Mouse (Mus musculus) CH12.LX (cell line): ENCODE results near the gene Pald1. TPM values are rescaled to one million over a fixed set of nuclear protein-coding genes. Genes with fewer than 3 reads are reported as not detected.

Source experiments
- DNase-seq: peaks from one replicate; pipeline ENCODE4 v3.0.0-alpha.2; 2013; ENCODE audit errors: extremely low read depth
- H3K27ac ChIP-seq: 2 replicates; pipeline ENCODE4 v1.5.1; 2012; ENCODE audit warnings: low read depth, mild to moderate bottlenecking, control low read depth, moderate library complexity; ENCODE audit not compliant: insufficient read depth
- H3K27me3 ChIP-seq: replicated peaks from 2 replicates; pipeline ENCODE3; 2012; ENCODE audit warnings: inconsistent platforms
- H3K36me3 ChIP-seq, 2 experiments: replicated peaks in 1 of 2; 2 replicates each; pipeline versions ENCODE3 to v1.6.1; 2012; ENCODE audit warnings: inconsistent platforms in 1 of 2, low read length in 1 of 2, mild to moderate bottlenecking in 1 of 2, mixed read lengths in 1 of 2, moderate library complexity in 1 of 2; ENCODE audit not compliant: control insufficient read depth in 1 of 2, insufficient read depth in 1 of 2
- H3K4me1 ChIP-seq, 2 experiments: 2 replicates each; pipeline ENCODE4 v1.6.1; 2012; ENCODE audit warnings: inconsistent platforms in 1 of 2, moderate library complexity in 1 of 2; ENCODE audit not compliant: insufficient read depth in 2 of 2, control insufficient read depth in 1 of 2
- H3K4me2 ChIP-seq: 2 replicates; pipeline ENCODE4 v1.6.1; 2012; ENCODE audit warnings: low read depth, mild to moderate bottlenecking, control low read depth; ENCODE audit not compliant: poor library complexity, insufficient read depth, severe bottlenecking
- H3K4me3 ChIP-seq, 3 experiments: fragments of 150-350 bp in 1 of 3; sonication (generic) in 1 of 3; replicated peaks in 1 of 3; 2 replicates each; pipeline versions ENCODE3 to v1.5.1; 2011 to 2012; ENCODE audit warnings: low read depth in 2 of 3, low read length in 2 of 3, mild to moderate bottlenecking in 2 of 3, moderate library complexity in 2 of 3, control low read depth in 1 of 3, improper control_type of control experiment in 1 of 3, inconsistent platforms in 1 of 3, mixed read lengths in 1 of 3; ENCODE audit not compliant: poor library complexity in 1 of 3
- H3K79me2 ChIP-seq: replicated peaks from 2 replicates; pipeline ENCODE4 v1.6.1; 2012; ENCODE audit warnings: mild to moderate bottlenecking, moderate library complexity; ENCODE audit not compliant: control insufficient read depth, poor library complexity, insufficient read depth, severe bottlenecking; ENCODE audit errors: extremely low read depth
- H3K9ac ChIP-seq: 2 replicates; pipeline ENCODE4 v1.6.1; 2012; ENCODE audit warnings: low read depth, mild to moderate bottlenecking, control low read depth, moderate library complexity; ENCODE audit not compliant: insufficient read depth
- H3K9me3 ChIP-seq: replicated peaks from 2 replicates; pipeline ENCODE3; 2012; ENCODE audit warnings: low read length, inconsistent platforms, mixed read lengths
- BHLHE40 ChIP-seq: IDR thresholded peaks from 2 replicates; pipeline ENCODE4 v1.6.1; 2011; ENCODE audit warnings: mild to moderate bottlenecking, low read depth, low read length, improper control_type of control experiment
- CHD1 ChIP-seq: IDR thresholded peaks from 2 replicates; pipeline ENCODE4 v1.6.1; 2012; ENCODE audit warnings: low read depth, low read length, improper control_type of control experiment, inconsistent platforms
- ELF1 ChIP-seq: IDR thresholded peaks from 2 replicates; pipeline ENCODE4 v1.6.1; 2014; ENCODE audit warnings: low read depth, mild to moderate bottlenecking, inconsistent platforms, low read length, improper control_type of control experiment
- EP300 ChIP-seq: IDR thresholded peaks from 2 replicates; pipeline ENCODE4 v1.6.1; 2011; ENCODE audit warnings: low read length, improper control_type of control experiment
- ETS1 ChIP-seq: conservative IDR thresholded peaks from 2 replicates; pipeline ENCODE4 v1.6.1; 2012; ENCODE audit warnings: low read depth, mild to moderate bottlenecking, inconsistent platforms, low read length, improper control_type of control experiment, moderate library complexity
- IRF4 ChIP-seq: IDR thresholded peaks from 2 replicates; pipeline ENCODE4 v1.6.1; 2014; ENCODE audit warnings: low read depth, mild to moderate bottlenecking, inconsistent platforms, low read length, improper control_type of control experiment
- MAX ChIP-seq: IDR thresholded peaks from 2 replicates; pipeline ENCODE4 v1.6.1; 2011; ENCODE audit warnings: low read length, improper control_type of control experiment
- MYC ChIP-seq: IDR thresholded peaks from 2 replicates; pipeline ENCODE4 v1.6.1; 2011; ENCODE audit warnings: low read depth, mild to moderate bottlenecking, improper control_type of control experiment, low read length
- NELFE ChIP-seq: IDR thresholded peaks from 2 replicates; pipeline ENCODE4 v1.6.1; 2011; ENCODE audit warnings: low read depth, low read length, improper control_type of control experiment
- NRF1 ChIP-seq: IDR thresholded peaks from 2 replicates; pipeline ENCODE4 v1.6.1; 2014; ENCODE audit warnings: low read depth, mild to moderate bottlenecking, inconsistent platforms, low read length, improper control_type of control experiment, moderate library complexity
- PAX5 ChIP-seq: IDR thresholded peaks from 2 replicates; pipeline ENCODE4 v1.6.1; 2012; ENCODE audit warnings: low read length, inconsistent platforms, mixed read lengths
- POLR2A ChIP-seq: IDR thresholded peaks from 2 replicates; pipeline ENCODE4 v1.6.1; 2011; ENCODE audit warnings: low read depth, mild to moderate bottlenecking, improper control_type of control experiment, low read length
- RCOR1 ChIP-seq: conservative IDR thresholded peaks from 2 replicates; pipeline ENCODE4 v1.6.1; 2012; ENCODE audit warnings: low read depth, mild to moderate bottlenecking, inconsistent platforms, low read length, improper control_type of control experiment
- TBP ChIP-seq: conservative IDR thresholded peaks from 2 replicates; pipeline ENCODE4 v1.6.1; 2011; ENCODE audit warnings: low read depth, low read length, improper control_type of control experiment
- TCF12 ChIP-seq: IDR thresholded peaks from 2 replicates; pipeline ENCODE4 v1.6.1; 2014; ENCODE audit warnings: low read depth, mild to moderate bottlenecking, inconsistent platforms, low read length, improper control_type of control experiment
- UBTF ChIP-seq: IDR thresholded peaks from 2 replicates; pipeline ENCODE4 v1.6.1; 2012; ENCODE audit warnings: low read depth, mild to moderate bottlenecking, inconsistent platforms, low read length, improper control_type of control experiment, moderate library complexity
- ZC3H11A ChIP-seq: IDR thresholded peaks from 2 replicates; pipeline ENCODE4 v1.6.1; 2012; ENCODE audit warnings: low read depth, mild to moderate bottlenecking, inconsistent platforms, low read length, improper control_type of control experiment
- ZMIZ1 ChIP-seq: IDR thresholded peaks from 2 replicates; pipeline ENCODE4 v1.6.1; 2012; ENCODE audit warnings: low read depth, mild to moderate bottlenecking, inconsistent platforms, low read length, improper control_type of control experiment
- ZNF384 ChIP-seq: IDR thresholded peaks from 2 replicates; pipeline ENCODE4 v1.6.1; 2012; ENCODE audit warnings: low read depth, low read length, improper control_type of control experiment, inconsistent platforms
- dilution Hi-C: fragments of 300-500 bp; cut with MboI; formaldehyde crosslinking; loops from 2 replicates; pipeline ENCODE4 v1.14.3; 2020; ENCODE audit warnings: low sequenced_read_pairs; ENCODE audit not compliant: extremely low pct_unique_long_range_greater_than_20kb, extremely low pct_ligation_motif_present
- in situ Hi-C: fragments of 300-500 bp; cut with MboI; formaldehyde crosslinking; loops from 3 replicates; pipeline ENCODE4 v1.14.3; 2019; ENCODE audit warnings: low sequenced_read_pairs, low pct_ligation_motif_present, low pct_unique_long_range_greater_than_20kb, mixed read lengths
- polyA plus RNA-seq: library from polyadenylated mRNA; unstranded; fragments of >175 nt; gene quantifications from 2 replicates; pipeline ENCODE4 v1.2.1, GENCODE M21; 2012; ENCODE audit warnings: low read depth; ENCODE audit not compliant: insufficient read length
- total RNA-seq, 2 experiments: library from RNA; depleted of rRNA; stranded (reverse); fragments of 300-350 nt in 1 of 2; fragments of >200 nt in 1 of 2; gene quantifications; 2 replicates each; pipeline ENCODE4 v1.2.3; 2012 to 2014

Gene Pald1
- total and polyA plus RNA-seq, 3 experiments: 1.5 to 2.0 (median 1.5) TPM

DNA sequence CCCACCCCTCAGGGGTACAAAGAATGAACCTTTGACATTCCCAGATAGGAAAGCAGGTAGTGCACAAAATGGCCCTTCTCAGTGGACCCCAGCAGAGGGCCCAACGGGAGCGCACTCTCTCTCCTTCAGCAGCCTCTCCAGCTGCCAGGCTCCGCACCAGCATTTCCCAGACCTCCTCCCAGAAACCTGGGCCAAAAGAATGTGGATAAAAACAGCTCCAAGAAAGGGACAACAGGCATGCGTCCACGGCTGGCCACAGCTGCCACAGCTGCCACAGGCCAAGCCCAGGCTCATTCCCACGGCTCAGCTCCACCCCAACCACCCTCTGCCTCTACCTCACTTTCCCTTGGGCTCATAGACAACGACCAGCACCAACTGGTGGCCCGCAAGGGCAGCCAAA lies 25.7 kb downstream of the Pald1 start:
- peaks cover 8% of the 10 kb centered on the region for H3K9me3 ChIP-seq
- H3K27me3 ChIP-seq: no peaks in the 10 kb centered on the region
- in situ Hi-C loops (no loop called here), dilution Hi-C loops (no loop called here)
- DNase-seq: no peak
- no peaks in the 10 kb centered on the region for H3K79me2 ChIP-seq
- no peaks in the 10 kb centered on the region for H3K4me1 ChIP-seq
- H3K4me2 ChIP-seq: no peak overlapping the region
- peaks cover 0 to 3% of the 10 kb centered on the region in 2 experiments for H3K36me3 ChIP-seq
- no peak overlapping the region for H3K4me3 ChIP-seq
- H3K27ac ChIP-seq: no peak overlapping the region
- no peak overlapping the region for H3K9ac ChIP-seq
- TF ChIP-seq NELFE: no peak
- no peak for TF ChIP-seq IRF4
- TF ChIP-seq ZMIZ1: no peak
- TF ChIP-seq NRF1: no peak
- no peak for TF ChIP-seq ELF1
- TF ChIP-seq MAX: no peak
- no peak for TF ChIP-seq RCOR1
- no peak for TF ChIP-seq MYC
- TF ChIP-seq TBP: no peak
- TF ChIP-seq POLR2A: no peak
- TF ChIP-seq ETS1: no peak
- TF ChIP-seq TCF12: no peak
- TF ChIP-seq BHLHE40: no peak
- TF ChIP-seq EP300: no peak
- no peak for TF ChIP-seq CHD1
- TF ChIP-seq PAX5: no peak
- TF ChIP-seq UBTF: no peak

DNA sequence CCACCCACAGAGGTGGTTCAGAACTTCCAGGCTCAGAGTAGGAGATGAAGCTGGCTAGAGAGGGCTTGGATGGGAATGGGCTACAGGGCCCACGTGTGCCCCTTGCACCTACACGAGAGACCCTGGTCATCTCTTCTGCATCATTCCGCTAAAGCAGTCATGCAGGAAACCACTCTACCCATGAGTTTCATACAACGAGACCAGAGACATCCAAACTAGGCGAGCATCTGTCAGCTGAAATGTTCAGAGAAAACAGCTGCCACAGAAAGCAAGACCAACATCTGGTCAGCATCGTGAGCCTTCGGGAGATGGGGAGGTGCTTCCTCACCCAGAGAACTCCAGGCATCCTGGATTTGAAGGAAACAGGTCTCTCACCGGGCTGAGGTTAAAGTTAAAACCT lies 26.8 kb downstream of the Pald1 start:
- no peak overlapping the region for H3K9ac ChIP-seq
- no peak overlapping the region for H3K4me3 ChIP-seq
- H3K4me2 ChIP-seq: no peak overlapping the region
- H3K9me3 ChIP-seq: peaks cover 8% of the 10 kb centered on the region
- no peak overlapping the region for H3K27ac ChIP-seq
- in situ Hi-C loops (no loop called here), dilution Hi-C loops (no loop called here)
- no peaks in the 10 kb centered on the region for H3K4me1 ChIP-seq
- DNase-seq: no peak
- TF ChIP-seq TBP (no peak), ELF1 (no peak), ZNF384 (no peak), ZC3H11A (no peak), BHLHE40 (no peak), MYC (no peak), NELFE (no peak), RCOR1 (no peak)
- H3K27me3 ChIP-seq: no peaks in the 10 kb centered on the region
- peaks cover 0 to 3% of the 10 kb centered on the region in 2 experiments for H3K36me3 ChIP-seq
- H3K79me2 ChIP-seq: no peaks in the 10 kb centered on the region
